Mouse (Mus musculus) bone marrow macrophage, adult 2 months (primary cell): ENCODE data around the gene Ptprk. TPM values are rescaled to one million over a fixed set of nuclear protein-coding genes. Genes with fewer than 3 reads are reported as not detected.

Experiments
- H3K27ac ChIP-seq: 2 replicates; pipeline ENCODE4 v1.5.1; 2012; ENCODE audit warnings: low read depth, low read length; ENCODE audit not compliant: insufficient read depth
- H3K4me1 ChIP-seq: 2 replicates; pipeline ENCODE4 v1.6.1; 2012; ENCODE audit warnings: low read length; ENCODE audit not compliant: control insufficient read depth, insufficient read depth
- H3K4me3 ChIP-seq: 2 replicates; pipeline ENCODE4 v1.5.1; 2012; ENCODE audit warnings: mild to moderate bottlenecking, low read length, moderate library complexity; ENCODE audit not compliant: insufficient read depth
- CTCF ChIP-seq: IDR thresholded peaks from 2 replicates; pipeline ENCODE4 v1.5.1; 2012; ENCODE audit warnings: low read depth, mild to moderate bottlenecking, low read length, moderate library complexity
- POLR2A ChIP-seq: IDR thresholded peaks from 2 replicates; pipeline ENCODE4 v1.6.1; 2012; ENCODE audit warnings: mild to moderate bottlenecking, low read depth, low read length, borderline replicate concordance
- polyA plus RNA-seq: library from polyadenylated mRNA; stranded (reverse); fragments of >200 nt; gene quantifications from 2 replicates; pipeline ENCODE4 v1.2.4, GENCODE M21; 2012; ENCODE audit not compliant: missing spikeins, insufficient read depth, insufficient read length

The Ptprk gene
- polyA plus RNA-seq, 1 experiment = 0.13 TPM

- H3K4me1 ChIP-seq = no peaks in the 10 kb centered on the region
- no peak overlapping the region for H3K27ac ChIP-seq
- TF ChIP-seq POLR2A = no peak
- no peak for TF ChIP-seq CTCF
- H3K4me3 ChIP-seq = no peak overlapping the region
These were observed 149.0 kb downstream of the Ptprk start for GRCm38 (mm10) chr10:28223602-28224001.

- no peak for TF ChIP-seq CTCF
- TF ChIP-seq POLR2A = no peak
- H3K27ac ChIP-seq = no peak overlapping the region
- H3K4me1 ChIP-seq = no peaks in the 10 kb centered on the region
- no peak overlapping the region for H3K4me3 ChIP-seq
These were observed 149.8 kb downstream of the Ptprk start for GRCm38 (mm10) chr10:28224376-28224775.

DNA sequence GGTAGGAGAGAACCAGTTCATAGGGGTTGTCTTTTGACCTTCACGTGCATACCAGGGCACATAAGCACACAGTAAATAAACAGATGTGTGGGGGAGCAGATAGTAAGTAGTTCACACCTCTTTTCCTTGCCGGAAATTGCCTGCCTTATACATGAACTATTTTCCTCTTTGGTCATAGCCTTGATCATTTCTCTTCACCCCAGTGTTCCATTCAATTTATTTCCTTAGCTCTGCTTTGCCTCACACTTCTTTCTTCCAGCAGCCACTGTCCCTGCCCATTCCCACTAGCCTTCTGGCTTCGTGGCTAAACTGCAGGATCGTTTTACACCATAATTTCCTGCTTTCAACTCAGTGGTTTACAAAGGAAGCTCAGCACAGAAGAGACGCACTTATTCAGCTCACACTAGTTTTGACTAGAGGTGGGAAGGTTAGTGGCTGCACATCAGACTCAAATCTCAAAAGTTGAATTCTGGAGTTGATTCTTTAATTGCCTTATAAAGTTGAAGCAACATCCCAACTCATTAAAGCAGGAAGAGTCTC is 151.0 kb downstream of the Ptprk start:
- Histone ChIP-seq H3K4me1 (no peaks in the 10 kb centered on the region), H3K4me3 (no peak overlapping the region), H3K27ac (no peak overlapping the region)
- TF ChIP-seq POLR2A = no peak
- no peak for TF ChIP-seq CTCF

- no peak overlapping the region for H3K27ac ChIP-seq
- H3K4me3 ChIP-seq = no peak overlapping the region
- no peak for TF ChIP-seq CTCF
- no peaks in the 10 kb centered on the region for H3K4me1 ChIP-seq
These were observed 153.1 kb downstream of the Ptprk start for GRCm38 (mm10) chr10:28227732-28228131.

DNA sequence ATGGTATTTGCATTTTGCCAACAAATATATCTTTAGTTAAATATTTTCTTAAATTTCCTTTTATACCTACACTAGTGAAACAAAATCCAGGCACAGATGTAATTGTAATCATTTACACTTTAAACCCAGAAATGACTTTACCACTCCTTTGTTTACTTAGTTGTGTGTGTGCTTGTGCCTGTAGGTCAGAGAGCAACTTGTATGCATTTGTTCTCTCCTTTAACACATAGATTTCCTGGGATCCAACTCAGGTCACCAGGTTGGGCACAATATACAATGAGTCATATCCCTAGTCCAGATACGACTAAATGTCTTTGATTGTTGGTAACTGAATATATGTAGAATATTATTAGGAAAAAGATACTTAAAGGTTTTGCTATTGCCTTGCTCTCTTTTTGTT is 153.6 kb downstream of the Ptprk start:
- Histone ChIP-seq H3K4me1 (no peaks in the 10 kb centered on the region), H3K27ac (no peak overlapping the region), H3K4me3 (no peak overlapping the region)
- TF ChIP-seq POLR2A (no peak), CTCF (no peak)

GRCm38 (mm10) chr10:28232273-28233167 is 157.9 kb downstream of the Ptprk start:
- TF ChIP-seq CTCF (no peak), POLR2A (no peak)
- Histone ChIP-seq H3K27ac (no peak overlapping the region), H3K4me1 (no peaks in the 10 kb centered on the region)

DNA sequence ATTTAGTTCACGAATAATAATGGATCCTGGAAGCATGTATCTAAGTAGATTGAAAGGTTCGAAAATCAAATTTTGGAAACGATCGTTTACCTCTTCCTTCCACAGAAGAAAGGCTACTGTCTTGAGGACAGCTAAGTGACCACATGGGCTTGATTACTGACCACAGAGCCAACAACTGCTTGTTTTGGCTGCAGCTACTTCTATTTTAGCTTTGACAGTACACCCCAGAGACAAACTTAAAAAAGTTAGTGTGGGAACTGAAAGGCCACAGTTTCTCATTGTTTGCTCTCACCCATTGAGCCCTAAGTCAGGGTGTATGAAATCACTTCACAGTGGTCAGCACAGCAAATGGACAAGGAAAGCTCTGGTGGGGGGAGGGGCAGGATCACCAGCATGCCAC is 174.4 kb downstream of the Ptprk start:
- no peak overlapping the region for H3K4me3 ChIP-seq

More at GRCm38 (mm10) chr10:28232273-28233167, 157.9 kb downstream of the Ptprk start:
- no peak overlapping the region for H3K4me3 ChIP-seq

DNA sequence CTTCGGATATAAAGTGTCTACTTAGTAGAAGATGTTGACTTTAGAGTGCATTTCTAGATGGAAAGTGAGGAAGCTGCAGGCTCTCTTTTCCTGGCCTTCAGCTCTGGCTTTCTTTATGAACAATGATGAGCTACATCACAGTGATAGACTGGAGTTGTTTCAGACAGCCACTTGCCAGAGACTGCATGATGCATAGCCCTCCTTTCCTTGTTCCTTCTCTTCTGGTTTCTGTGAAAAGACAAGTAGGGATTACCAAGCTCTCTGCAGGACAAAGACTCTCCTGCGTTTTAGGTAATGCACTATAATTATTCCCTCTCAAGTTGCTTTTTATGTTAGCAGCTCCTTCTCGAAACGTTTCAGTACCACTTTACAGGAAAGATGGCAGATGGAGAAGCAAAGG is 176.8 kb downstream of the Ptprk start:
- no peak overlapping the region for H3K4me3 ChIP-seq
- H3K4me1 ChIP-seq = no peaks in the 10 kb centered on the region
- H3K27ac ChIP-seq = no peak overlapping the region
- TF ChIP-seq CTCF (no peak), POLR2A (no peak)

More for the DNA sequence above, 174.4 kb downstream of the Ptprk start:
- no peak overlapping the region for H3K27ac ChIP-seq
- no peaks in the 10 kb centered on the region for H3K4me1 ChIP-seq
- TF ChIP-seq CTCF (no peak), POLR2A (no peak)

GRCm38 (mm10) chr10:28260651-28261050 is 186.0 kb downstream of the Ptprk start:
- Histone ChIP-seq H3K27ac (no peak overlapping the region), H3K4me3 (no peak overlapping the region), H3K4me1 (no peaks in the 10 kb centered on the region)
- TF ChIP-seq CTCF = no peak

DNA sequence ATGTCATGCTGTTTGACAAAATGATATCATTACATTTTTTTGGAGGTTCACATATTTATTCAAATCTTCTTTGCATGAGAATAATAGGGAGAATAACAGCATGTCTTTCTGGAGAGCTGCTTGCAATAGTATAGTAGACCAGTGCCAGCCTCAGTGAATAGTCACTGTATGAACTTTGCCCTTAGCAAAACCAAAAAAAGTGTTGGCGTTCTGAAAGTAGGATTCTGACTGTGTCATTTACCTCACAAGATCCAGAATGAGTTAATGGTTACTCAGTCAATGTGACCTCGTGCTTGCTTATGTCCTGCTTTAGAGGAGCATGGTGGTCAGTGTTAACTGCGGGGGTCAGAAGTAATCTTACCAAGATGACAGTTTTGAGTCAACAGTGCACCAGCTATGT is 187.5 kb downstream of the Ptprk start:
- no peak overlapping the region for H3K4me3 ChIP-seq
- H3K27ac ChIP-seq = no peak overlapping the region
- no peak for TF ChIP-seq POLR2A
- TF ChIP-seq CTCF = no peak
- no peaks in the 10 kb centered on the region for H3K4me1 ChIP-seq

GRCm38 (mm10) chr10:28263546-28263945 is 188.9 kb downstream of the Ptprk start:
- TF ChIP-seq POLR2A (no peak), CTCF (no peak)
- H3K27ac ChIP-seq = no peak overlapping the region
- H3K4me3 ChIP-seq = no peak overlapping the region
- H3K4me1 ChIP-seq = no peaks in the 10 kb centered on the region
